Mouse (Mus musculus) forebrain, embryonic 16.5 days (tissue): ENCODE measurements around the gene Rsrc2. TPM values are rescaled to one million over a fixed set of nuclear protein-coding genes. Genes with fewer than 3 reads are reported as not detected.
A peak's percentile ranks its signal among the peaks of the same experiment; 100 is the strongest.

Source experiments
- ATAC-seq: fragments of 200-750 bp; cut with Nextera tagmentation; 2 replicates; pipeline ENCODE4 v1.8.0; 2017; ENCODE audit warnings: mild to moderate bottlenecking, moderate library complexity
- H3K27ac ChIP-seq: fragments of 300-500 bp; sonication (generic); 2 replicates; pipeline ENCODE4 v1.5.1; 2014; ENCODE audit warnings: low read length, control low read depth
- H3K27me3 ChIP-seq: fragments of 300-500 bp; sonication (generic); replicated peaks from 2 replicates; pipeline ENCODE4 v1.6.1; 2014; ENCODE audit warnings: low read length; ENCODE audit not compliant: control insufficient read depth, insufficient read depth
- H3K36me3 ChIP-seq: fragments of 300-500 bp; sonication (generic); 2 replicates; pipeline ENCODE4 v1.6.1; 2014; ENCODE audit not compliant: control insufficient read depth, insufficient read depth
- H3K4me1 ChIP-seq: fragments of 300-500 bp; sonication (generic); replicated peaks from 2 replicates; pipeline ENCODE4 v1.6.1; 2014; ENCODE audit warnings: low read length; ENCODE audit not compliant: control insufficient read depth, insufficient read depth
- H3K4me2 ChIP-seq: fragments of 300-500 bp; sonication (generic); 2 replicates; pipeline ENCODE4 v1.6.1; 2014; ENCODE audit warnings: mild to moderate bottlenecking, low read length, control low read depth
- H3K4me3 ChIP-seq: fragments of 300-500 bp; sonication (generic); replicated peaks from 2 replicates; pipeline ENCODE4 v1.5.1; 2014; ENCODE audit warnings: mild to moderate bottlenecking, low read length, control low read depth
- H3K9ac ChIP-seq: fragments of 300-500 bp; sonication (generic); replicated peaks from 2 replicates; pipeline ENCODE4 v1.6.1; 2014; ENCODE audit warnings: low read depth, low read length, control low read depth
- H3K9me3 ChIP-seq: fragments of 300-500 bp; sonication (generic); 2 replicates; pipeline ENCODE4 v1.6.1; 2016; ENCODE audit warnings: low read length; ENCODE audit not compliant: control insufficient read depth
- WGBS: fragments of 180-500 bp; shearing (Covaris S2); extraction: QIAGEN DNeasy Blood & Tissue Kit; methylation state at CpG from one replicate; pipeline ENCODE4 v1.1.7; 2014; 5-methylcytosine and 5-hydroxymethylcytosine counted together
- polyA plus RNA-seq: library from polyadenylated mRNA; unstranded; fragments of >200 nt; fragmentation: Nextera tagmentation; extraction: Ambion mirVana; gene quantifications from 2 replicates; pipeline ENCODE4 v1.2.1, GENCODE M21; 2015

Gene Rsrc2
- polyA plus RNA-seq, 1 experiment from 2014 or later: 145 TPM

GRCm38 (mm10) chr5:123682372-123682771 lies 66.8 kb downstream of the Rsrc2 start:
- Histone ChIP-seq H3K27me3 (no peaks in the 10 kb centered on the region), H3K36me3 (no peaks in the 10 kb centered on the region), H3K27ac (no peak overlapping the region), H3K4me3 (peak overlapping the region; percentile 93), H3K9ac (peak overlapping the region; percentile 99), H3K4me2 (peak overlapping the region; percentile 65), H3K4me1 (peaks cover 38% of the 10 kb centered on the region), H3K9me3 (no peaks in the 10 kb centered on the region)
- ATAC-seq: no peak
- WGBS: 45% methylated on average over 4 of the region's 4 CpGs

- H3K9me3 ChIP-seq: no peaks in the 10 kb centered on the region
- no peaks in the 10 kb centered on the region for H3K27me3 ChIP-seq
- no peaks in the 10 kb centered on the region for H3K36me3 ChIP-seq
- H3K4me3 ChIP-seq: no peak overlapping the region
- peaks cover 35% of the 10 kb centered on the region for H3K4me1 ChIP-seq
- H3K27ac ChIP-seq: no peak overlapping the region; the same call in 1 of the 2 replicates
- H3K4me2 ChIP-seq: no peak overlapping the region
- no peak for ATAC-seq
- 20% methylated on average over 5 of the region's 5 CpGs for WGBS
- H3K9ac ChIP-seq: no peak overlapping the region
Measured at GRCm38 (mm10) chr5:123679546-123680263, 69.5 kb downstream of the Rsrc2 start.

DNA sequence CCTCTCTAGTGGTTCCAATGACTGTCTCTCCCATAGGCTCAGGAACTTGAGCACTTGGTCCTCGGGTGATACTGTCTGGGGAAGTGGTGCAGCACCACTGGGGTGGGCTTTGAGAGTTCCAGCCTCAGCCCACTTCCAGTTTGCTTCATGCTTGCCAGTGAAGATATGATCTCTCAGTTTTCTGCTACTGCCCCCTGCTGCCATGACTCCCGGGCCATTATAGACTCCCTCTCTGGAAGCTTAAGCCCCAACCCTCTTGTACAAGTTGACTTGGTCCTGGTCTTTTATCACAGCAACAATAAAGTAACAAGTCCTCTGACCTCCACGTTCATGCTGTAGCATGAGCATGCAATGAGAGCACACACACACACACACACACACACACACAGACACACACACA lies 70.1 kb downstream of the Rsrc2 start:
- Histone ChIP-seq H3K36me3 (no peaks in the 10 kb centered on the region), H3K4me2 (no peak overlapping the region), H3K27ac (no peak overlapping the region), H3K27me3 (no peaks in the 10 kb centered on the region), H3K4me3 (no peak overlapping the region), H3K4me1 (peaks cover 39% of the 10 kb centered on the region), H3K9me3 (no peaks in the 10 kb centered on the region), H3K9ac (no peak overlapping the region)
- no peak for ATAC-seq
- whole genome bisulfite sequencing: 81% methylated on average over 3 of the region's 3 CpGs

Other genes with a start within 250 kb of the Rsrc2 start
- 1.8 and 2.5 TPM in 2 replicates for gene B3gnt4, start 239.0 kb downstream of the Rsrc2 start, polyA plus RNA-seq
- 116 and 123 TPM in 2 replicates for gene Diablo, start 225.2 kb downstream of the Rsrc2 start, polyA plus RNA-seq
- gene Gm49027, start 223.9 kb downstream of the Rsrc2 start, polyA plus RNA-seq: 2.3 and 4.1 TPM in 2 replicates
- gene Vps33a, start 176.4 kb downstream of the Rsrc2 start, polyA plus RNA-seq: 44.1 and 44.9 TPM in 2 replicates
- gene Clip1, start 64.8 kb downstream of the Rsrc2 start, polyA plus RNA-seq: 83.1 and 93.0 TPM in 2 replicates
- gene Zcchc8, start 28.3 kb downstream of the Rsrc2 start, polyA plus RNA-seq: 92.7 and 96.1 TPM in 2 replicates
- gene Kntc1, start 302 bp upstream of the Rsrc2 start, polyA plus RNA-seq: 12.6 and 12.8 TPM in 2 replicates
- gene Hcar2, start 116.1 kb upstream of the Rsrc2 start, polyA plus RNA-seq: not detected in 2 replicates
- gene Hcar1, start 130.6 kb upstream of the Rsrc2 start, polyA plus RNA-seq: 0.54 and 0.58 TPM in 2 replicates
- 127 and 129 TPM in 2 replicates for gene Denr, start 157.8 kb upstream of the Rsrc2 start, polyA plus RNA-seq
- 2.3 and 2.4 TPM in 2 replicates for gene Gm43518, start 178.0 kb upstream of the Rsrc2 start, polyA plus RNA-seq
- 3.0 and 4.9 TPM in 2 replicates for gene Ccdc62, start 181.3 kb upstream of the Rsrc2 start, polyA plus RNA-seq
- 33.3 and 35.7 TPM in 2 replicates for gene Hip1r, start 224.2 kb upstream of the Rsrc2 start, polyA plus RNA-seq